Mouse (Mus musculus) midbrain, embryonic 13.5 days (tissue): ENCODE results near the gene 1110004F10Rik. TPM values are rescaled to one million over a fixed set of nuclear protein-coding genes. Genes with fewer than 3 reads are reported as not detected.

ENCODE experiments used
- polyA plus RNA-seq: library from polyadenylated mRNA; unstranded; fragments of >200 nt; fragmentation: Nextera tagmentation; extraction: Ambion mirVana; gene quantifications from 2 replicates; pipeline ENCODE4 v1.2.1, GENCODE M21; 2015

The 1110004F10Rik gene
- polyA plus RNA-seq, 1 experiment from 2014 or later: 335 TPM

Other genes with a start within 250 kb of the 1110004F10Rik start
- 50.0 and 57.2 TPM in 2 replicates for gene Sox6, start 601 bp upstream of the 1110004F10Rik start, polyA plus RNA-seq
- 0.87 and 0.89 TPM in 2 replicates for gene Gm4353, start 45.2 kb downstream of the 1110004F10Rik start, polyA plus RNA-seq